Mouse (Mus musculus) retina, embryonic 14.5 days (tissue): ENCODE results near the gene Ntrk1.

Experiments used
- DNase-seq: peaks from one replicate; pipeline ENCODE4 v3.0.0-alpha.2; 2015; ENCODE audit warnings: low spot score

Ntrk1 gene

GRCm38 (mm10) chr3:87785626-87786214 lies 9.2 kb downstream of the Ntrk1 start:
- no peak for DNase-seq

- DNase-seq, result no peak
Measured at GRCm38 (mm10) chr3:87785156-87785555, 9.8 kb downstream of the Ntrk1 start.

- no peak for DNase-seq
Measured at GRCm38 (mm10) chr3:87783282-87784023, 11.5 kb downstream of the Ntrk1 start.

GRCm38 (mm10) chr3:87779086-87779485 lies 15.9 kb downstream of the Ntrk1 start:
- DNase-seq, result no peak

GRCm38 (mm10) chr3:87778283-87778682 lies 16.7 kb downstream of the Ntrk1 start:
- no peak for DNase-seq

GRCm38 (mm10) chr3:87771088-87771487 lies 23.9 kb downstream of the Ntrk1 start:
- no peak for DNase-seq

GRCm38 (mm10) chr3:87770280-87770679 lies 24.7 kb downstream of the Ntrk1 start:
- peak; percentile 88 for DNase-seq

- no peak for DNase-seq
Measured at GRCm38 (mm10) chr3:87769506-87769905, 25.5 kb downstream of the Ntrk1 start.

- DNase-seq, result peak; percentile 81
Measured at GRCm38 (mm10) chr3:87768844-87769243, 26.1 kb downstream of the Ntrk1 start.

GRCm38 (mm10) chr3:87768431-87768830 lies 26.5 kb downstream of the Ntrk1 start:
- DNase-seq, result no peak

GRCm38 (mm10) chr3:87767764-87768163 lies 27.2 kb downstream of the Ntrk1 start:
- DNase-seq, result no peak

- DNase-seq, result no peak
Measured at GRCm38 (mm10) chr3:87766284-87766667, 28.7 kb downstream of the Ntrk1 start.

- DNase-seq, result no peak
Measured at GRCm38 (mm10) chr3:87765631-87766283, 29.2 kb downstream of the Ntrk1 start.

- DNase-seq, result peak; percentile 21
Measured at GRCm38 (mm10) chr3:87765091-87765490, 29.9 kb downstream of the Ntrk1 start.

- DNase-seq, result no peak
Measured at GRCm38 (mm10) chr3:87764506-87764905, 30.5 kb downstream of the Ntrk1 start.

- no peak for DNase-seq
Measured at GRCm38 (mm10) chr3:87763683-87764289, 31.2 kb downstream of the Ntrk1 start.

GRCm38 (mm10) chr3:87763202-87763601 lies 31.8 kb downstream of the Ntrk1 start:
- no peak for DNase-seq

GRCm38 (mm10) chr3:87761408-87762375 lies 33.3 kb downstream of the Ntrk1 start:
- no peak for DNase-seq

- no peak for DNase-seq
Measured at GRCm38 (mm10) chr3:87758641-87759040, 36.3 kb downstream of the Ntrk1 start.

GRCm38 (mm10) chr3:87756488-87756887 lies 38.5 kb downstream of the Ntrk1 start:
- DNase-seq, result no peak

GRCm38 (mm10) chr3:87755964-87756363 lies 39.0 kb downstream of the Ntrk1 start:
- peak; percentile 85 for DNase-seq

GRCm38 (mm10) chr3:87753829-87754228 lies 41.1 kb downstream of the Ntrk1 start:
- DNase-seq, result no peak
